Mouse (Mus musculus): ENCODE data around the gene Pik3ap1. TPM values are rescaled to one million over a fixed set of nuclear protein-coding genes. Genes with fewer than 3 reads are reported as not detected.

Pik3ap1 gene
- 1.9 and 2.6 TPM in 2 replicates for polyA plus RNA-seq (2012; rRNA removed; ENCODE audit: low replicate concordance)

DNA sequence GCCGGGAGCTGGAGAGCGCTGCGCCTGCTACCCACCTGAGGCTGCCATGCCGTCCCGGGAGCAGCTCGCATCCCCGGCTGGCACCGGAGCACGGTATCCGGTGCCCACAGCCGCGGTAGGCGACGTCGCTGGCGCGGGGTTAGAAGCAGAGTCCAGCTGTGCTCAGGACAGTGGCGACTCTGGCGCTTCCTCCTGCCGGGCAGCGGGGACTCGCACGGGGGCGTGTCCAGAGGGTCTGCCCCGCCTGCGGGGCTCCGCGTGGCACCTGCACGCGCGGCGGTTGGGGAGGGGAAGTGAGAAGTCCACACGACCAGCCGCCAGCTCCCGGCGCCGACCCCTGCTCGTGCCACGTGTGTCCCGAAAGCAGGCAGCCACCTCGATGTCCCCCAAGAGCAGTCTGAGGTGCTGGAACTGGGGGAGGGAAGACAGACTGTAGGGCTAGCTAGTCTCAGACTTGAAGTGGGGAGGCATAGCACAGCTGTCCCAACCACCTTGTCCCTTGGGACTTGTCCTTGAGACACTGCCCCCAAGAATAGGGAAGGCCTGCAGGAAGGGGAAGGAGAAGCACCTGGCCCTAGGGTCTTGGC, at the start of gene Pik3ap1:
Gene Pik3ap1 (minus strand): TSS at position 181 of the 587 bp plus-strand sequence.

DNA sequence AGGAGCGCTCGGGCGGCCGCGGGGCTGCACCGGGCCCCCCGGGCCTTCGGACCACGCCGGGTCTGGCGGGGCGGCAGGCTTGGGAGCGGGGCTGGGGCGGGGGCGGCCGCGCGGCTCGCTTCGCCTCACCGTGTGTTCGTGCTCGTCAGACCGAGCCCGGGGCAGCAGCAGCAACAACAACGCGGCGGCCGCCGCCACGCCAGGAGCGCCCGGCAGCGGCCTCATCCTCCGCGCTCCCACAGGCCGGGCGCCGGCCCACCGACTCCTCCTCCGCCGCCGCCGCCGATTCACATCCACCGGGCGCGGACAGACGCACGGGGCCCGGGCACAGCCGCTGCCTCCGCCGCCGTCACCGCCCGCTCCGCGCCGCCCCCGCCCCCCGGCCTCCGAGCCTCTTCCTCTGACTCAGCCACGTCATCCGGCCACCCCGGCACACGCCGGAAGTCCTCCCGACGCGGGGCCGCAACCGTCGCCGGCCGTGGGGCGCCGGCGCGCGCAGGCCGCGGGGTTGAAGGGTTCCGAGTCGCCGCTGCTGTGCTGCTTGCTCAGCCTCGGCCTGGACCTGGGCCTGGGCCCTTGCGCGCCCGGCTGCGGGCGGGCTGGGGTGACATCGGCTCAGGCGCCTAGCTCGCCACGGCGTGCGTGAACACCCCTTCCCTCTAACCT, 121.1 kb downstream of the Pik3ap1 start, which contains the start of gene Tm9sf3:
Gene Tm9sf3 (minus strand): TSS at position 368 of the 666 bp plus-strand sequence.

Other genes with a start within 250 kb of the Pik3ap1 start
- 0.15 TPM in 1 of 2 replicates, not detected in the other for gene Tll2, start 178.3 kb downstream of the Pik3ap1 start, polyA plus RNA-seq (2012; rRNA removed; ENCODE audit: low replicate concordance)
- gene Tm9sf3, start 121.1 kb downstream of the Pik3ap1 start, polyA plus RNA-seq (2012; rRNA removed; ENCODE audit: low replicate concordance), result 22.2 and 33.3 TPM in 2 replicates
- gene Lcor, start 97.5 kb upstream of the Pik3ap1 start, polyA plus RNA-seq (2012; rRNA removed; ENCODE audit: low replicate concordance), result 0.74 and 1.9 TPM in 2 replicates
- 0.45 and 0.53 TPM in 2 replicates for gene Gm340, start 197.3 kb upstream of the Pik3ap1 start, polyA plus RNA-seq (2012; rRNA removed; ENCODE audit: low replicate concordance)